Mouse (Mus musculus) heart, embryonic 15.5 days (tissue): Measurements from ENCODE around the gene Hba-a1. TPM values are rescaled to one million over a fixed set of nuclear protein-coding genes. Genes with fewer than 3 reads are reported as not detected.

Experiments used
- ATAC-seq: fragments of 200-750 bp; cut with Nextera tagmentation; replicated peaks from 2 replicates; pipeline ENCODE4 v1.8.0; 2017; ENCODE audit warnings: low read depth, moderate TSS enrichment; ENCODE audit not compliant: insufficient number of reproducible peaks, insufficient read depth, low FRiP score
- H3K27ac ChIP-seq: fragments of 300-500 bp; sonication (generic); 2 replicates; pipeline ENCODE4 v1.5.1; 2015; ENCODE audit warnings: mild to moderate bottlenecking, inconsistent platforms
- H3K27me3 ChIP-seq: fragments of 300-500 bp; sonication (generic); 2 replicates; pipeline ENCODE4 v1.6.1; 2015; ENCODE audit warnings: inconsistent platforms
- H3K36me3 ChIP-seq: fragments of 300-500 bp; sonication (generic); 2 replicates; pipeline ENCODE4 v1.6.1; 2015; ENCODE audit warnings: mild to moderate bottlenecking, inconsistent platforms
- H3K4me1 ChIP-seq: fragments of 300-500 bp; sonication (generic); replicated peaks from 2 replicates; pipeline ENCODE4 v1.6.1; 2015; ENCODE audit warnings: inconsistent platforms
- H3K4me2 ChIP-seq: fragments of 300-500 bp; sonication (generic); 2 replicates; pipeline ENCODE4 v1.6.1; 2015; ENCODE audit warnings: inconsistent platforms, mild to moderate bottlenecking, moderate library complexity
- H3K4me3 ChIP-seq: fragments of 300-500 bp; sonication (generic); 2 replicates; pipeline ENCODE4 v1.5.1; 2015; ENCODE audit warnings: mild to moderate bottlenecking, inconsistent platforms
- H3K9ac ChIP-seq: fragments of 300-500 bp; sonication (generic); 2 replicates; pipeline ENCODE4 v1.6.1; 2015; ENCODE audit warnings: mild to moderate bottlenecking, inconsistent platforms
- H3K9me3 ChIP-seq: fragments of 300-500 bp; sonication (generic); replicated peaks from 2 replicates; pipeline ENCODE4 v1.6.1; 2016; ENCODE audit warnings: inconsistent platforms
- WGBS: fragments of 180-500 bp; shearing (Covaris S2); methylation state at CpG from one replicate; pipeline ENCODE4 v1.1.7; 2015; ENCODE audit warnings: mixed read lengths; 5-methylcytosine and 5-hydroxymethylcytosine counted together
- polyA plus RNA-seq: library from polyadenylated mRNA; unstranded; fragments of >200 nt; fragmentation: Nextera tagmentation; extraction: Ambion mirVana; gene quantifications from 2 replicates; pipeline ENCODE4 v1.2.1, GENCODE M21; 2015

The Hba-a1 gene
- polyA plus RNA-seq, 1 experiment from 2014 or later = 23,640 TPM

- no peak for ATAC-seq
- Histone ChIP-seq H3K9ac (no peak overlapping the region), H3K4me2 (no peak overlapping the region), H3K36me3 (peaks cover 18% of the 10 kb centered on the region; the same call in 1 of the 2 replicates), H3K9me3 (no peaks in the 10 kb centered on the region), H3K4me3 (no peak overlapping the region), H3K27ac (peak overlapping the region; percentile 45; the same call in 1 of the 2 replicates), H3K4me1 (peaks cover 15% of the 10 kb centered on the region), H3K27me3 (no peaks in the 10 kb centered on the region)
- WGBS = 46% methylated on average over 7 of the region's 7 CpGs
Observed at GRCm38 (mm10) chr11:32243205-32243955, 39.9 kb upstream of the Hba-a1 start.

GRCm38 (mm10) chr11:32244064-32244463 is 39.2 kb upstream of the Hba-a1 start:
- Histone ChIP-seq H3K27me3 (no peaks in the 10 kb centered on the region), H3K4me2 (no peak overlapping the region), H3K27ac (peak overlapping the region; percentile 45), H3K4me3 (no peak overlapping the region), H3K9me3 (no peaks in the 10 kb centered on the region), H3K36me3 (peaks cover 18% of the 10 kb centered on the region; the same call in 1 of the 2 replicates), H3K4me1 (peaks cover 15% of the 10 kb centered on the region), H3K9ac (no peak overlapping the region)
- WGBS = 80% methylated on average over 3 of the region's 3 CpGs
- no peak for ATAC-seq

GRCm38 (mm10) chr11:32244617-32245016 is 38.7 kb upstream of the Hba-a1 start:
- H3K27ac ChIP-seq = 0 out of 2 replicates have a peak overlapping the region, but pooled peaks have one; percentile 3

GRCm38 (mm10) chr11:32245614-32246013 is 37.7 kb upstream of the Hba-a1 start:
- 84% methylated on average over 6 of the region's 6 CpGs for WGBS
- H3K27me3 ChIP-seq = no peaks in the 10 kb centered on the region
- H3K9ac ChIP-seq = no peak overlapping the region
- H3K27ac ChIP-seq = no peak overlapping the region
- H3K36me3 ChIP-seq = peaks cover 16% of the 10 kb centered on the region; the same call in 1 of the 2 replicates
- no peaks in the 10 kb centered on the region for H3K9me3 ChIP-seq
- peaks cover 15% of the 10 kb centered on the region for H3K4me1 ChIP-seq
- no peak for ATAC-seq
- H3K4me2 ChIP-seq = no peak overlapping the region
- no peak overlapping the region for H3K4me3 ChIP-seq

More at GRCm38 (mm10) chr11:32244617-32245016, 38.7 kb upstream of the Hba-a1 start:
- H3K27me3 ChIP-seq = no peaks in the 10 kb centered on the region
- H3K4me1 ChIP-seq = peaks cover 15% of the 10 kb centered on the region
- no peak overlapping the region for H3K4me3 ChIP-seq
- H3K9me3 ChIP-seq = no peaks in the 10 kb centered on the region
- H3K36me3 ChIP-seq = peaks cover 17% of the 10 kb centered on the region; the same call in 1 of the 2 replicates
- WGBS = 79% methylated on average over 1 of the region's 1 CpGs
- no peak overlapping the region for H3K9ac ChIP-seq
- H3K4me2 ChIP-seq = no peak overlapping the region
- ATAC-seq = no peak

- ATAC-seq = no peak
- H3K4me1 ChIP-seq = peaks cover 15% of the 10 kb centered on the region
- H3K36me3 ChIP-seq = peaks cover 13% of the 10 kb centered on the region; the same call in 1 of the 2 replicates
- H3K9ac ChIP-seq = no peak overlapping the region
- H3K27me3 ChIP-seq = no peaks in the 10 kb centered on the region
- no peak overlapping the region for H3K4me2 ChIP-seq
- H3K4me3 ChIP-seq = no peak overlapping the region
- H3K27ac ChIP-seq = no peak overlapping the region
- no peaks in the 10 kb centered on the region for H3K9me3 ChIP-seq
Observed at GRCm38 (mm10) chr11:32247068-32247467, 36.2 kb upstream of the Hba-a1 start.

- H3K4me3 ChIP-seq = no peak overlapping the region
- no peak overlapping the region for H3K4me2 ChIP-seq
- WGBS = 82% methylated on average over 3 of the region's 3 CpGs
- no peak overlapping the region for H3K9ac ChIP-seq
- no peaks in the 10 kb centered on the region for H3K27me3 ChIP-seq
- peaks cover 21% of the 10 kb centered on the region; the same call in 1 of the 2 replicates for H3K36me3 ChIP-seq
- peaks cover 10% of the 10 kb centered on the region for H3K4me1 ChIP-seq
- no peak for ATAC-seq
- H3K27ac ChIP-seq = no peak overlapping the region
- H3K9me3 ChIP-seq = no peaks in the 10 kb centered on the region
Observed at GRCm38 (mm10) chr11:32248350-32248749, 35.0 kb upstream of the Hba-a1 start.

GRCm38 (mm10) chr11:32250880-32251763 is 32.2 kb upstream of the Hba-a1 start:
- no peak for ATAC-seq
- Histone ChIP-seq H3K9ac (no peak overlapping the region), H3K27ac (no peak overlapping the region)

GRCm38 (mm10) chr11:32253121-32253520 is 30.2 kb upstream of the Hba-a1 start:
- H3K4me3 ChIP-seq = no peak overlapping the region
- no peaks in the 10 kb centered on the region for H3K27me3 ChIP-seq
- ATAC-seq = no peak
- H3K4me1 ChIP-seq = no peaks in the 10 kb centered on the region
- no peak overlapping the region for H3K27ac ChIP-seq
- WGBS = 95% methylated on average over 1 of the region's 1 CpGs
- no peak overlapping the region for H3K4me2 ChIP-seq
- H3K9ac ChIP-seq = no peak overlapping the region
- H3K36me3 ChIP-seq = peaks cover 22% of the 10 kb centered on the region; the same call in 1 of the 2 replicates
- no peaks in the 10 kb centered on the region for H3K9me3 ChIP-seq

More at GRCm38 (mm10) chr11:32250880-32251763, 32.2 kb upstream of the Hba-a1 start:
- H3K9me3 ChIP-seq = no peaks in the 10 kb centered on the region
- H3K4me1 ChIP-seq = no peaks in the 10 kb centered on the region
- no peaks in the 10 kb centered on the region for H3K27me3 ChIP-seq
- no peak overlapping the region for H3K4me3 ChIP-seq
- H3K36me3 ChIP-seq = peaks cover 26% of the 10 kb centered on the region; the same call in 1 of the 2 replicates
- 83% methylated on average over 8 of the region's 8 CpGs for WGBS
- H3K4me2 ChIP-seq = no peak overlapping the region

GRCm38 (mm10) chr11:32256146-32256545 is 27.2 kb upstream of the Hba-a1 start:
- Histone ChIP-seq H3K27ac (no peak overlapping the region), H3K4me2 (no peak overlapping the region), H3K4me3 (no peak overlapping the region), H3K9me3 (no peaks in the 10 kb centered on the region), H3K4me1 (no peaks in the 10 kb centered on the region), H3K36me3 (peaks cover 13% of the 10 kb centered on the region; the same call in 1 of the 2 replicates), H3K9ac (no peak overlapping the region), H3K27me3 (no peaks in the 10 kb centered on the region)
- 88% methylated on average over 1 of the region's 1 CpGs for WGBS
- ATAC-seq = no peak

- ATAC-seq = no peak
- WGBS = 87% methylated on average over 3 of the region's 3 CpGs
- H3K27ac ChIP-seq = no peak overlapping the region
- no peaks in the 10 kb centered on the region for H3K4me1 ChIP-seq
- H3K4me3 ChIP-seq = no peak overlapping the region
- no peaks in the 10 kb centered on the region for H3K9me3 ChIP-seq
- no peak overlapping the region for H3K4me2 ChIP-seq
- peaks cover 13% of the 10 kb centered on the region; the same call in 1 of the 2 replicates for H3K36me3 ChIP-seq
- H3K9ac ChIP-seq = no peak overlapping the region
- no peaks in the 10 kb centered on the region for H3K27me3 ChIP-seq
Observed at GRCm38 (mm10) chr11:32256566-32256965, 26.7 kb upstream of the Hba-a1 start.
